Mouse (Mus musculus) megakaryocyte, embryonic 14.5 days (primary cell): ENCODE data around the gene Carm1. TPM values are rescaled to one million over a fixed set of nuclear protein-coding genes. Genes with fewer than 3 reads are reported as not detected.
"Not testable (repeated sequence)": the region's sequence is repeated elsewhere in the genome, so short reads cannot be mapped to it uniquely, and the experiment has no call there.

ENCODE experiments used
- H3K27me3 ChIP-seq: replicated peaks from 2 replicates; pipeline ENCODE3; 2012; ENCODE audit warnings: inconsistent platforms
- H3K36me3 ChIP-seq: replicated peaks from 2 replicates; pipeline ENCODE3; 2012; ENCODE audit warnings: low read length, inconsistent platforms, mixed read lengths
- H3K4me1 ChIP-seq: 2 replicates; pipeline ENCODE4 v1.6.1; 2012; ENCODE audit warnings: inconsistent platforms
- H3K4me3 ChIP-seq: replicated peaks from 2 replicates; pipeline ENCODE3; 2012; ENCODE audit warnings: moderate library complexity, mild to moderate bottlenecking, inconsistent platforms
- H3K9me3 ChIP-seq: 2 replicates; pipeline ENCODE4 v1.6.1; 2012; ENCODE audit warnings: inconsistent platforms
- FLI1 ChIP-seq: IDR thresholded peaks from 2 replicates; pipeline ENCODE4 v1.6.1; 2012; ENCODE audit warnings: low read length, inconsistent platforms, mixed read lengths
- GATA1 ChIP-seq: IDR thresholded peaks from 3 replicates; pipeline ENCODE4 v1.6.1; 2012; ENCODE audit warnings: mixed read lengths, low read length, inconsistent platforms, borderline replicate concordance
- polyA plus RNA-seq: library from polyadenylated mRNA; stranded (reverse); fragments of >175 nt; gene quantifications from 2 replicates; pipeline ENCODE4 v1.2.3, GENCODE M21; 2012; ENCODE audit warnings: low replicate concordance; ENCODE audit not compliant: insufficient read depth

Carm1 gene
- polyA plus RNA-seq, 1 experiment = 105 TPM

DNA sequence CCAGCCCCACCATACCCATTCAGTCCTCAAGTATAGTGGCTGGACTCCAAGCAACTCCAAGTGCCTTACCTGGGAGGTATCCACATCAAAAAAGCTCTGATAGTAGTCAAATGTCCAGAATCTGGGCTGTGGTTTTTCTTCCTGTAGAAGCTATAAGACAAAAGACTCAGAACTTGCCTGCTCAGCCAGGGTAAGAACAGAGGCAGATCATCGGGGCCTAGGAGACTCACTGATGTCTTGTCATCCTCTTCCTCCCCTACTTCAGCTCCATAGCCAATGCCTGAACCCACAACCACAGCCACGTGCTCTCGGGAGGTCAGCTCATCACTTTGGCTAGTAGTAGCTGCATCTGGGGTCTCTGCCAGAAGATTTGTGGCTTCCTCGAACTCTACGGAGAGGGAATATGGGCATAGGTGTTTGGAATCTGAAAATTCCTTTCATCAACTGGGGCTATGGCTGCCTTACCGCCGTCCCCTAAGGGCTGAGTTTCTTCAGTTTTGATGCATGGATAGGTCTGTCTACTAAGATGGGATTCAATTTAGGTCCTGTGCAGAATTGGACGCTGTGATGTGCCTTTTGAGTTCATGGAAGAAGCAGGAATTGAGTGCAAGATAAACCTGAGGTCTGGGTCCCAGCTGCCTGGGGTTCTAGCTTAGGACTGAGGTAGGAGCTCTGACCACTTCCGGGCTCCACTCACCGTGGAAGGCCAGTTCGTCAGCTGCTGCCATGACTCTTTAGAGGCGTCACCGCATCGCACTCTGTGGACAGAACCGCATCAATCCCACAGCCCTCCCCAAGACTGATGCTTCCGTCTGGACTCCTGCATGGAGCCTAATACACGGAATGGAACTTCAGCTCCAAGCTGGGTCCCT, 45.4 kb downstream of the Carm1 start:
- no peak for TF ChIP-seq FLI1
- no peak for TF ChIP-seq GATA1
- no peaks in the 10 kb centered on the region for H3K27me3 ChIP-seq
- H3K4me1 ChIP-seq = peaks cover 58% of the 10 kb centered on the region
- no peaks in the 10 kb centered on the region for H3K9me3 ChIP-seq
- peaks cover 65% of the 10 kb centered on the region for H3K36me3 ChIP-seq
- peak overlapping the region; percentile 99 for H3K4me3 ChIP-seq

DNA sequence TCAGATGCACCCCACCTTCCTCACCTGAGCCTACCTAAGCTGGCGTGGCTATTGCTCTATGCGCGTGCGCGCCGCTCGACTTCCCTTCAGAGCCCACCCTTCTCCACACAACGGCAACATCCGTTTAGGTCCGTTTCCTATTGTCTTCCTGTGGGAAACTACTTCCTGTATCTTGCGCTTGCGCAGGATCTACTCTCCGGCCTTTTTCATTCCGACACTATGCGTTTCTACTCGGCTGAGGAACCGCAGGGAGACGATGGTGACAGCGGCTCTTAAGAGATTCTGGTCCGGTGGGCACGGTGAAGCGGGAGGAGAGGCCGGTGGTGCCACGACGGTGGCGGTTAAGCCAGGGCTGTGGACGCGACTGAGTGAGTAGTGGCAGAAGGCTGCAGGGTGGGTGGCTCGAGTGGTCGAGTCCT, 46.0 kb downstream of the Carm1 start, which contains the start of the genes Timm29 and Yipf2:
Timm29 (plus strand) TSS at position 20 of the 419 bp plus-strand sequence.
Yipf2 (minus strand) TSS at position 126 of the 419 bp plus-strand sequence.
- Histone ChIP-seq H3K27me3 (no peaks in the 10 kb centered on the region), H3K9me3 (no peaks in the 10 kb centered on the region), H3K4me3 (peak within 1 kb of the TSS; percentile 99), H3K4me1 (peaks cover 58% of the 10 kb centered on the region), H3K36me3 (peaks cover 61% of the 10 kb centered on the region)
- TF ChIP-seq FLI1 (peak; percentile 93), GATA1 (no peak)

DNA sequence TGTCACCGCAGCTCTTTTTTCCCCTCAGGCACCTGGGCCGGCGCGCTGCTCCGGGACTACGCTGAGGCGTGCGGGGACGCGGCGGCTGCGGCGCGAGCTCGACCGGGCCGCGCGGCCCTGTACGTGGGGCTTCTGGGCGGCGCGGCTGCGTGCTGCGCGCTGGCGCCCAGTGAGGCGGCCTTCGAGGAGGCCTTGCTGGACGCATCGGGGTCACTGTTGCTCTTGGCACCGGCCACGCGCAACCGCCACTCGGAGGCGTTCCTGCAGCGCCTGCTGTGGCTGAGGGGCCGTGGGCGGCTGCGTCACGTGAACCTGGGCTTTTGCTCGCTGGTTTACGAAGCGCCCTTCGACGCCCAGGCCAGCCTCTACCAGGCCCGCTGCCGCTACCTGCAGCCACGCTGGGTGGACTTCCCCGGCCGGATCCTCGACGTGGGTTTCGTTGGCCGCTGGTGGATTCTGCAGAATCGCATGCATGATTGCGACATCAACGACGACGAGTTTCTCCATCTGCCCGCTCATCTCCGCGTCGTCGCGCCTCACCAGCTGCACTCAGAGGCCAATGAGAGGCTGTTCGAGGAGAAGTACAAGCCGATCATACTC, 46.5 kb downstream of the Carm1 start:
- H3K27me3 ChIP-seq = no peaks in the 10 kb centered on the region
- H3K4me3 ChIP-seq = peak overlapping the region; percentile 99
- H3K4me1 ChIP-seq = peaks cover 55% of the 10 kb centered on the region
- H3K36me3 ChIP-seq = peaks cover 57% of the 10 kb centered on the region
- H3K9me3 ChIP-seq = no peaks in the 10 kb centered on the region
- TF ChIP-seq FLI1 (no peak), GATA1 (no peak)

DNA sequence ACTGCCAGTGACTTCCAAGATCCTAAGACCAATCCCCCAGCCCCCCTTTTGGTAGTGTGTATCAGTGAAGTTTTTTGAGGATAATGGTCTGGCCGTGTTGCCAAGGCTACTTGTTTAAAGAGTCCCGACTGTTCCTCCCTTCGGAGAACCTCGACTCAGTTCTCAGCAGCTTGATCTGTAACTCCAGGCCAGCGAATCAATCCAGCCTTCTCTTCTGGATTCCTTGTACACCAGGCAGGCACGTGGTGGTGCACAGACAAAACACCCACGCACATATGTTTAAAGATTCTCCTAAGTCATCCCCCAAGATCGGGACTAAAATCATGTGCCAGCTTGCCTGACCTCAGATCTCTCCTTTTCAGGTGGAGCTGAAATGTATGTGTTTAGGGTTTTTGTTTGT, 47.7 kb downstream of the Carm1 start:
- not testable (repeated sequence) for H3K27me3 ChIP-seq, H3K9me3 ChIP-seq
- Histone ChIP-seq H3K36me3 (peaks cover 47% of the 10 kb centered on the region), H3K4me1 (peaks cover 55% of the 10 kb centered on the region), H3K4me3 (peak overlapping the region; percentile 99)

DNA sequence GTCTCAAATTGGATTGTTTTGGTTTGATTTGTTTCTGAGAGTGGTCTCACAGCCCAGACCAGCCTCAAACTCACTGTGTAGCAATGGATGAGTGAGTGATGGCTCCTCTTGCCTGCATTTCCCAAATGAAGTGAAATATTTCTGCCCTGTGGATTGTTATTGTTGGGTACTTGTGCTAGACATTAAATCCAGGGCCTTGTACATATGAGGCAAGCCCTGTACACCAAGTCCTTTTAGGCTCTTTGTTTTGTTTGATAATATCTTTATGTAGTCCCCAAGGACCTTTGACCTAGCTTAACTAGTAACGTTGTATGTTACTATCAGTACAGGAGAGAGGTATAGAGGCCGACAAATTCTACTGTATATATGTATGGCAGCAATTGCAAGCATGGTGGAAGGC, 48.1 kb downstream of the Carm1 start:
- Histone ChIP-seq H3K4me3 (no peak overlapping the region), H3K36me3 (peaks cover 46% of the 10 kb centered on the region), H3K9me3 (no peaks in the 10 kb centered on the region), H3K4me1 (peaks cover 50% of the 10 kb centered on the region), H3K27me3 (no peaks in the 10 kb centered on the region)
- TF ChIP-seq FLI1 (no peak), GATA1 (no peak)

DNA sequence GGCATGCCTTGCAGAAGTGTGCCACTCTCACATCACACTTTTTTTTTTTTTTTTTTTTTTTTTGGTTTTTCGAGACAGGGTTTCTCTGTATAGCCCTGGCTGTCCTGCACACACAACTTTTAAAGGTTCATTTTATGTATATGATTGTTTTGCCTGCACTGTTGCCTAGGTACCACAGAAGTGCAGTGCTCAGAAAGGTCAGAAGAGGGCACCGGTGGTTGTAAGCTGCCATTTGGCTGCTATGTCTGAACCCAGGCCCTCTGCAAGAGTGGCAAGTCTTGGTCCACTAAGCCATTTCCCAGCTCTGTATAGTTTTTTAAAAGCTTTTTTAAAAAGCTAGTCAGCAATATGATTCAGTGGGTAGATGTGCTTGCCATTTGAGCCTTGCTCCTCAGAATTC, 51.5 kb downstream of the Carm1 start:
- peaks cover 27% of the 10 kb centered on the region for H3K36me3 ChIP-seq
- no peaks in the 10 kb centered on the region for H3K9me3 ChIP-seq
- peaks cover 37% of the 10 kb centered on the region for H3K4me1 ChIP-seq
- no peak for TF ChIP-seq FLI1
- no peak for TF ChIP-seq GATA1
- no peak overlapping the region for H3K4me3 ChIP-seq
- no peaks in the 10 kb centered on the region for H3K27me3 ChIP-seq

DNA sequence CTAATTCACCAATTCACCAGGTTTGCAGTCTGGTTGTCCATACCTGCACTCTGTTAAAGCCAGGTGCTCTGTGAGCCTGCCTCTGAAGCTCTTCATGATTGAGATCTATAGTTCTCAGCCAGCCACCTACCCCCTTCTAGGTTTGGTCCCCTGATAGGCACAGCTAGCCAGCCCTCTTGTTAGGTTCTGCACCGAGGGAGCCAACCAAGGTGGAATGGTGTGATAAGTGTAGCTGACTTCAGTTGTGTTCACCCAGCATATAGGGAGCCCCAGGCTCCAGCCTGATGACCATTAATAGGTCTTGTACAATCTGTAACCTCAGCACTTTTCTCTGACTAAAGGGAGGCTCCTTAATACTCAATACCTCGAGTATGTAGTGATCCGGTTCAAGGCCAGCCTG, 53.5 kb downstream of the Carm1 start:
- Histone ChIP-seq H3K4me1 (peaks cover 31% of the 10 kb centered on the region), H3K27me3 (no peaks in the 10 kb centered on the region), H3K9me3 (no peaks in the 10 kb centered on the region), H3K36me3 (peaks cover 24% of the 10 kb centered on the region), H3K4me3 (no peak overlapping the region)
- no peak for TF ChIP-seq FLI1
- TF ChIP-seq GATA1 = no peak

DNA sequence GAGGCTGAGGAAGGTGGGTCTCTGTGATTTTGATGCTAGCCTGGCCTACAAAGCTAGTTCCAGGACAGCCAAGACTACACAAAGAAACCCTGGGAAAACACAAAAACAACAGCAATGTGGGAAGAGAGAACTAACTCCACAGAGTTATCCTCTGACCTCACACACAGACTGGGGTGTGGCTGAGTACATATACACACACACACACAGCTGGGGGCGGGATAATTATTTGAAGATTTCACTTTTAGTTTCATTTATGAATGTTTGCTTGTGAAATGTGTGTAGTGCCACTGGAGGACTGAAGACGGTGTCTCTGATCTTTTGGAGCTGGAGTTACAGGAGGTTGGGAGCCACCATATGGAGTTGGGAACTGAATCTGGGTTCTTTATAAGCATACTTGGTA, 54.4 kb downstream of the Carm1 start:
- Histone ChIP-seq H3K4me3 (no peak overlapping the region), H3K9me3 (no peaks in the 10 kb centered on the region), H3K36me3 (peaks cover 16% of the 10 kb centered on the region), H3K27me3 (no peaks in the 10 kb centered on the region), H3K4me1 (peaks cover 32% of the 10 kb centered on the region)
- TF ChIP-seq GATA1 (no peak), FLI1 (no peak)

DNA sequence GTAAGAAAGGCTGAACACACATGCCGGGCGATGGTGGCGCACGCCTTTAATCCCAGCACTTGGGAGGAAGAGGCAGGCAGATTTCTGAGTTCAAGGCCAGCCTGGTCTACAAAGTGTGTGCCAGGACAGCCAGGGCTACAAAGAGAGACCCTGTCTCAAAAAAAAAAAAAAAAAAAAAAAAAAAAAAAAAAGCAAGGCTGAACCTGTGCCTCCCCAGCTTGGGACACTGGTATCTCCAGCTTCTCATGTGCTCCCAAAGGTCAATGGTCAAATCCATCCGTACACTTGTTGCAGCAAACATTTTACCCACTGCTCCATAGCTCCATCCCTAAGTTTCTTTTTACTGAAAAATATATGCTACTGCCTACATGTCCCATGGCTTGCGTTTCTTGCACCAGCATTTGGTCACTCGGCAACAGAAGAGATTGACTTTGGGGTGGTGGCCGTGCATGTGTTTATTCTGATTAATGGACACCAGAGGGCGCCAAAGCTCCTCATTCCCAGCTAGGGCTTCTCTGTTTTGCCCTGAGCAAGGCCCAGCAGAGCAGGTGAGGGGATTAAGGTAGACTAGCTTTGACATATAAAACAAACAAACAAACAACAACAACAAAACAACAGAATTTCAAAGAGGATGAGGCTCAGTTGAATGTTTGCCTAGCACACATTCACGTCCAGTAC, 55.2 kb downstream of the Carm1 start:
- peaks cover 11% of the 10 kb centered on the region for H3K36me3 ChIP-seq
- TF ChIP-seq GATA1 (no peak), FLI1 (no peak)
- H3K9me3 ChIP-seq = no peaks in the 10 kb centered on the region
- H3K4me3 ChIP-seq = peak overlapping the region; percentile 50
- H3K27me3 ChIP-seq = no peaks in the 10 kb centered on the region
- peaks cover 38% of the 10 kb centered on the region for H3K4me1 ChIP-seq

DNA sequence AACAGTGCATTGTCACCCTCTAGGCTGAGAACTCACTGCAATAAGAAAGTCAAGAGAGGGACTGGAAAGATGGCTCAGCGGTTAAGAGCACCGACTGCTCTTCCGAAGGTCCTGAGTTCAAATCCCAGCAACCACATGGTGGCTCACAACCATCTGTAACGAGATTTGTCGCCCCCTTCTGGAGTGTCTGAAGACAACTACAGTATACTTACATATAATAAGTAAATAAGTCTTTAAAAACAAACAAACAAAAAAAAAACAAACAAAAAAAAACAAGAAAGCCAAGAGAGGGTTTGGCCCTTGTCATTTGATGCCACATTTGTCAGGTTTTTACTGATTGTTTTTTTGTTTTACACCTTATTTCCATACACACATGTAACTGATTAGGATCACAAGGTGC, 57.4 kb downstream of the Carm1 start:
- Histone ChIP-seq H3K4me1 (peaks cover 36% of the 10 kb centered on the region), H3K27me3 (no peaks in the 10 kb centered on the region), H3K4me3 (no peak overlapping the region), H3K36me3 (peaks cover 5% of the 10 kb centered on the region), H3K9me3 (no peaks in the 10 kb centered on the region)
- no peak for TF ChIP-seq FLI1
